Mouse (Mus musculus) limb, embryonic 13.5 days (tissue): ENCODE measurements around the gene Kcna10. TPM values are rescaled to one million over a fixed set of nuclear protein-coding genes. Genes with fewer than 3 reads are reported as not detected.

ENCODE experiments used
- ATAC-seq: fragments of 200-750 bp; cut with Nextera tagmentation; 2 replicates; pipeline ENCODE4 v1.8.0; 2017; ENCODE audit warnings: low read depth, moderate number of reproducible peaks, moderate TSS enrichment; ENCODE audit not compliant: low FRiP score
- H3K27ac ChIP-seq: fragments of 300-500 bp; sonication (generic); 2 replicates; pipeline ENCODE4 v1.5.1; 2015; ENCODE audit warnings: inconsistent platforms, mild to moderate bottlenecking, moderate library complexity
- H3K27me3 ChIP-seq: fragments of 300-500 bp; sonication (generic); 2 replicates; pipeline ENCODE4 v1.6.1; 2015; ENCODE audit warnings: mild to moderate bottlenecking, inconsistent platforms
- H3K36me3 ChIP-seq: fragments of 300-500 bp; sonication (generic); 2 replicates; pipeline ENCODE4 v1.6.1; 2015; ENCODE audit warnings: inconsistent platforms, mild to moderate bottlenecking, moderate library complexity
- H3K4me1 ChIP-seq: fragments of 300-500 bp; sonication (generic); 2 replicates; pipeline ENCODE4 v1.6.1; 2015; ENCODE audit warnings: inconsistent platforms
- H3K4me2 ChIP-seq: fragments of 300-500 bp; sonication (generic); replicated peaks from 2 replicates; pipeline ENCODE4 v1.6.1; 2015; ENCODE audit warnings: inconsistent platforms, mild to moderate bottlenecking, moderate library complexity
- H3K4me3 ChIP-seq: fragments of 300-500 bp; sonication (generic); 2 replicates; pipeline ENCODE4 v1.5.1; 2015; ENCODE audit warnings: moderate library complexity, mild to moderate bottlenecking, inconsistent platforms
- H3K9ac ChIP-seq: fragments of 300-500 bp; sonication (generic); 2 replicates; pipeline ENCODE4 v1.6.1; 2015; ENCODE audit warnings: mild to moderate bottlenecking, inconsistent platforms
- H3K9me3 ChIP-seq: fragments of 300-500 bp; sonication (generic); 2 replicates; pipeline ENCODE4 v1.6.1; 2016; ENCODE audit warnings: inconsistent platforms
- WGBS: fragments of 180-500 bp; shearing (Covaris S2); methylation state at CpG from one replicate; pipeline ENCODE4 v1.1.7; 2015; 5-methylcytosine and 5-hydroxymethylcytosine counted together
- polyA plus RNA-seq: library from polyadenylated mRNA; unstranded; fragments of >200 nt; fragmentation: Nextera tagmentation; extraction: Ambion mirVana; gene quantifications from 2 replicates; pipeline ENCODE4 v1.2.1, GENCODE M21; 2015

Gene Kcna10
- polyA plus RNA-seq = not detected in 2 replicates

DNA sequence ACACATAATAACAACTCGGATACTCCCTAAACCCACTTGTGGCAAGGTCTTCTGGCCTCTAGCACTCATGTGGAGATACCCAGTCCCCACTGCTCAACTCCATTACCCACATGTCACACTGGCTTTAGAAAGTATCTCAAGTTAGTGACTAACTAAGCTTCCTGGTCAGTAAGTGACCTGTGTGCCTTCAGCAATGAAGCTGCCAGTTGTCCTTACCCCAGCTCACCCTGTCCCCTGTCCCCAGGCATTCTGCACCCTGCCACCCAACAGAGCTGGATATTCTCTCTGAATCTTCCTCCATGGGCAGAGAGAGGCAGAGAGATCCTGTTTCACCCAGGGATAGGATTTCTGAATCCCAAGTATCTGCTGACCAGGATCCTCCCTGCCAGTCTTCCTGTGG lies at the start of gene Kcna10:
Gene Kcna10, plus strand, starts transcription at position 301 of the 400 bp plus-strand sequence.
- no peak for ATAC-seq
- Histone ChIP-seq H3K9ac (no peak within 1 kb of the TSS), H3K36me3 (no peaks in the 10 kb centered on the region), H3K4me3 (no peak within 1 kb of the TSS), H3K4me1 (no peaks in the 10 kb centered on the region), H3K4me2 (no peak within 1 kb of the TSS), H3K27me3 (no peaks in the 10 kb centered on the region), H3K27ac (no peak within 1 kb of the TSS), H3K9me3 (no peaks in the 10 kb centered on the region)
- 83% methylated on average over 1 of the region's 1 CpGs for WGBS

DNA sequence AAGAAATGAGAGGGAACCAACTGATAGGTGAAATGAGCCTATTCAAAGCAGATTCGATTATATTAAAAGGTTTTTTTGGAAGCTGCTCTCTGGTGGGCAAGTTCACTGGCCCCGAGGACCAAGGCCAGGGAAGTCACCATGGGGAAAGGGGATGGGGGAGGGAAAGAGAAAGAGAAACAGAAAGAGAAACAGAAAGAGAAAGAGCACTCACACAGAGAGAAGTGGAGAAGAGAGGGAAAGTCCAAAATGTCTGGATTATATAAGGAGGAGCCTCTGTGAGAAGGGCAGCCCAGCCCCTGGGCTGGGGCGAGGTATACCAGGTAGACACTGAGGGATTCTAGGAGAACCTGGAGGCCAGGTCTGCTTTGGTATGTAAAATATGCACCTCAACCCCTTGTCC lies 48.4 kb upstream of the Kcna10 start:
- 83% methylated on average over 3 of the region's 3 CpGs for WGBS
- Histone ChIP-seq H3K27me3 (no peaks in the 10 kb centered on the region), H3K4me2 (no peak overlapping the region), H3K9me3 (no peaks in the 10 kb centered on the region), H3K27ac (no peak overlapping the region), H3K9ac (no peak overlapping the region), H3K36me3 (no peaks in the 10 kb centered on the region), H3K4me1 (peaks cover 5% of the 10 kb centered on the region; the same call in 1 of the 2 replicates), H3K4me3 (no peak overlapping the region)
- ATAC-seq = no peak

- Histone ChIP-seq H3K4me3 (no peak overlapping the region), H3K27me3 (no peaks in the 10 kb centered on the region), H3K4me1 (no peaks in the 10 kb centered on the region), H3K9ac (no peak overlapping the region), H3K4me2 (no peak overlapping the region), H3K36me3 (no peaks in the 10 kb centered on the region), H3K9me3 (no peaks in the 10 kb centered on the region), H3K27ac (no peak overlapping the region)
- 72% methylated on average over 7 of the region's 7 CpGs for WGBS
- no peak for ATAC-seq
These were observed 35.7 kb upstream of the Kcna10 start for GRCm38 (mm10) chr3:107147126-107147525.

- H3K4me1 ChIP-seq = no peaks in the 10 kb centered on the region
- H3K27me3 ChIP-seq = no peaks in the 10 kb centered on the region
- no peak overlapping the region for H3K4me2 ChIP-seq
- no peak for ATAC-seq
- H3K36me3 ChIP-seq = no peaks in the 10 kb centered on the region
- H3K9ac ChIP-seq = no peak overlapping the region
- no peak overlapping the region for H3K4me3 ChIP-seq
- no peak overlapping the region for H3K27ac ChIP-seq
- 73% methylated on average over 3 of the region's 3 CpGs for WGBS
- no peaks in the 10 kb centered on the region for H3K9me3 ChIP-seq
These were observed 33.9 kb upstream of the Kcna10 start for GRCm38 (mm10) chr3:107149006-107149405.

- no peak for ATAC-seq
- no peaks in the 10 kb centered on the region for H3K36me3 ChIP-seq
- 45% methylated on average over 3 of the region's 3 CpGs for WGBS
These were observed 32.4 kb upstream of the Kcna10 start for GRCm38 (mm10) chr3:107150469-107150868.

DNA sequence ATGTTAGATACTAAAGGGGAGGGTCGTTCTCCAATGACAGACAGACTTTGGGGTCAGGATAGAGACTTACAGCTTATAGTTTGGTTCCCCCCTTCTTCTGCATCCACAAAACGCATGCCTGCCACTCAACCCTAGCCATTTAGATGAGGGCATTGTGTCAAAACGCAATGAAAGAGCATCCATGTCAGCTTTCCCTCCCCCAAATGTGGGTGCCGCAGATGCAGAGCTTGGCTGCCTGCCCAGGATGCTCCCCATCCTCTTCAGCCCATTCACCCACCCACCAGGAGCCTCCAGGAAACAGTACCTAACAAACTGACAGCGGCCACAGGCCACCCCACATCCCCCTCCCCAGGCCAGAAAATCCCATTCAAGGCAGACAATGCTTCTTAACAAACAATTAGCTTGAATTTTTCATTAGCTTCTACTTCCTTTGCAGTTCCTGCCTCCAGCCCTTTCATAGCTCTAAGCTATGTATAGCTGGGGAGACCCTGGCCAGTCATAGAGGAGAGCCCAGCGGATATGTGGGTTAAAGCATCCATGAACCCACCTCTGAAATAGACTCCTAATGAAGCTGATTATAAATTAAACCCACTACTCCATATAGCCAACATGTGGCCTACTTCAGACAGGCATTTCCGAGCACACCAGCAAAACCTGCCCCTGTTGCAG lies 31.9 kb upstream of the Kcna10 start:
- no peak for ATAC-seq
- H3K9me3 ChIP-seq = no peaks in the 10 kb centered on the region
- no peaks in the 10 kb centered on the region for H3K4me1 ChIP-seq
- H3K9ac ChIP-seq = no peak overlapping the region
- WGBS = 61% methylated on average over 7 of the region's 7 CpGs
- no peak overlapping the region for H3K27ac ChIP-seq
- H3K27me3 ChIP-seq = no peaks in the 10 kb centered on the region
- no peak overlapping the region for H3K4me2 ChIP-seq
- no peak overlapping the region for H3K4me3 ChIP-seq
- H3K36me3 ChIP-seq = no peaks in the 10 kb centered on the region

More at GRCm38 (mm10) chr3:107150469-107150868, 32.4 kb upstream of the Kcna10 start:
- no peak overlapping the region for H3K4me3 ChIP-seq
- H3K9ac ChIP-seq = no peak overlapping the region
- H3K4me1 ChIP-seq = no peaks in the 10 kb centered on the region
- H3K4me2 ChIP-seq = no peak overlapping the region
- no peak overlapping the region for H3K27ac ChIP-seq
- H3K27me3 ChIP-seq = no peaks in the 10 kb centered on the region
- no peaks in the 10 kb centered on the region for H3K9me3 ChIP-seq

DNA sequence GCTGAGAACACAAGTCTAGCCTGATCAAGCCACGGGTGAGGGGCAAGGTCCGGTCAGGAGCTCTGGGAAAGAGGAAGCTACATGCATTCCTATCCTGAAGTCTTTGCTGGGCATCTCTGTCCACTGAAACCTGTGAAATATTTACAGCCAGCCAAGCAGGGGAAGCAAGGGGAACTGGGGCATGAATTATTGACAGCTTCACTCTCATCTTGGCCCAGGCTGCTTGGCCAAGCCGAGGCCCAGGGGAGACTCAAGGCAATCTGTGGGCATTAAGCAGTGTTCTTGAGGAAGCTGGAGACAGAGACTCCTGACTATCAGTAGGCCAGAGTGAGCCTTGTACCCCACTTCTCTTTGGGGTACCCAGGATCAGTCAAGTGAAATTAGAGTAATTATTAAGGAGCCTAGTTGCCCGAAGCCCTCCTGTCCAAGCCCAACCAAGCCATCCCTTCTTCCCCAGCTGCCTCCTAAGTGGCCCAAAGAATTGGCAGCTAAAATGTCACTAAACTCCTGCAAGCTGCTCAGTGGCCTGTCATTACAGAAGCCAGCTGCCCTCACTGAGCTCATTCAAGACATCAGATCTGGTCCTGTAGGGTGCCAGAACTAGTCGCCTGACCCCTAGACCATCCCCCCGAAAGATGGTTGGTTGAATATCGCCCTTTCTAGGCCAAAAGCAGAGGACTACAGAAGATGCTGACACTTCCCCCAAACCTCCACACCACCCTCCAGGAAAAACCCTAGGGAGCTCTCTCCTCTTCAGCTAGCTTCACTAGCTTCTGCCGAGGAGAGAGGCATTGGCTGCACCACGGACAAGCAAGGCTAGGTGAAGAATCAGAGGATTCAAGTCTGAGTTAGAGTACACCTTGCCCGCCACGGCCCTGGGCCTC lies 28.8 kb upstream of the Kcna10 start:
- H3K4me3 ChIP-seq = no peak overlapping the region
- H3K27me3 ChIP-seq = peaks cover 11% of the 10 kb centered on the region
- no peak overlapping the region for H3K9ac ChIP-seq
- H3K4me2 ChIP-seq = no peak overlapping the region
- 84% methylated on average over 11 of the region's 11 CpGs for WGBS
- H3K27ac ChIP-seq = no peak overlapping the region
- no peaks in the 10 kb centered on the region for H3K9me3 ChIP-seq
- no peaks in the 10 kb centered on the region for H3K36me3 ChIP-seq
- no peak for ATAC-seq
- no peaks in the 10 kb centered on the region for H3K4me1 ChIP-seq

GRCm38 (mm10) chr3:107158856-107159255 lies 24.0 kb upstream of the Kcna10 start:
- Histone ChIP-seq H3K9me3 (no peaks in the 10 kb centered on the region), H3K36me3 (no peaks in the 10 kb centered on the region), H3K27me3 (peaks cover 30% of the 10 kb centered on the region), H3K9ac (no peak overlapping the region), H3K4me1 (peaks cover 5% of the 10 kb centered on the region; the same call in 1 of the 2 replicates), H3K4me3 (no peak overlapping the region), H3K4me2 (no peak overlapping the region), H3K27ac (no peak overlapping the region)
- no peak for ATAC-seq
- WGBS = 90% methylated on average over 7 of the region's 7 CpGs

DNA sequence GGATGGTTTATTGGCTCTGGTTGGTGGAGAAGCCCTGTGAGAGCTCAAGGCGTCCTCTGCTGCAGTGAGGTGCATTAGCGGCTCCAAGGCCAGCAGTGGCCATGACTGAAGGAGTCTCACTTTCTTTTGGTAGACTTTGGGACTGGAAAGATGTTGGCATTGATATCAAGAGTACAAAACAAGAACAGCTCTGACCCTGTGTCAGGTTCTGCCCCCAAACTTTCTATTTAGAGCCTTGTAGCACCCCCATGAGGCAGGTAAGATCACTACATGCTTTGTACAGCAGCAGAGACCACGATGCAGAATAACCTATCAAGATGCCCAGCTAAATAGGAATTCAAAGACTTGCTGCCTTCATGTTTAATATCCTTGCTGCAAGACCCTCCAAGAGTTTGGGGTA lies 23.4 kb upstream of the Kcna10 start:
- H3K36me3 ChIP-seq = no peaks in the 10 kb centered on the region
- H3K9ac ChIP-seq = 0 out of 2 replicates have a peak overlapping the region, but pooled peaks have one; percentile 48
- no peak overlapping the region for H3K27ac ChIP-seq
- peak overlapping the region; percentile 51 for H3K4me2 ChIP-seq
- peaks cover 5% of the 10 kb centered on the region; the same call in 1 of the 2 replicates for H3K4me1 ChIP-seq
- WGBS = 63% methylated on average over 3 of the region's 3 CpGs
- H3K9me3 ChIP-seq = no peaks in the 10 kb centered on the region
- peaks cover 30% of the 10 kb centered on the region for H3K27me3 ChIP-seq
- H3K4me3 ChIP-seq = no peak overlapping the region
- no peak for ATAC-seq

DNA sequence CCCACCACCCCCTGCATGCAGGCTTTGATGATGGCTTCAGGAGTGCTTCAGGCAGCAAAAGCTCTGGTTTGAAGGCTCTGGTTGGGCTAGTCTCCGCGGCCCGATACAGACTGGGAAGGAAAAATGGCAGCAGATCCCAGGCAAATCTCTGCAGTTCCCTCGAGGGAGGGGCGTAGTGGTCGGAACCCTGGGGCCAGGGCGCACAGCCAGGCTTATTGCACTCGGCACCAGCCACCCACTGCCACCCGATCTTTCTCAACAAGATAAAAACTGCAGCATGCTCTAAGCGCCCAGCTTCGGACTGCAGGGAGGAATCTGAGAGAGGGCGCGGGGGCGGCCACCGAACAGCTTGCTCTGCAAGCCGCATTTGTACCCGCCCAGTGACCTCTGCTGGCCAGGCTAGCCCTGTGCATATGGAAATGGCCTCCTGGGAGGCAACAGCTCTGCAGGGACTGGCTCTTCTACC lies 23.0 kb upstream of the Kcna10 start:
- no peak for ATAC-seq
- Histone ChIP-seq H3K9me3 (no peaks in the 10 kb centered on the region), H3K9ac (peak overlapping the region; percentile 48; the same call in 1 of the 2 replicates), H3K27ac (no peak overlapping the region), H3K27me3 (peaks cover 30% of the 10 kb centered on the region), H3K4me1 (peaks cover 5% of the 10 kb centered on the region; the same call in 1 of the 2 replicates), H3K36me3 (no peaks in the 10 kb centered on the region), H3K4me2 (peak overlapping the region; percentile 51), H3K4me3 (peak overlapping the region; percentile 25)
- WGBS = 2% methylated on average over 17 of the region's 17 CpGs

DNA sequence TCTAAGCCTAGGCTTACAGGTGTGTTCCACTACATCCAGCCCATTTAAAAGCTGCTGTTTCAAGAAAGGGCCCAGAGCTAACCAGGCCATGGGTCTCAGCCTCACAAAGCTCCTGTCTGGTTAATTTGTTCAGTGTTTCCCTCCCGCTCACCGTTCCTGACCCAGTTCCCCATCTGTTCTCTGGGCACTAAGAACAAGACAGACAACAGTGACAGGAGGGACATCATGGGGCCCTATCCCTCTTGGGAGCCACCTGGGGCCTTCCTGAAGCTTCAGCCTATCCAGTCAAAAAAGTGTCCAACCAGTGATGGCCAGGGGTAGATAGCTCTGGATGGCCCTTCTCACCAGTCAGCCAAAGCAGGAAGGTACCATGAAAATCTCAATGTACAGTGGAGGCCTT lies 20.1 kb upstream of the Kcna10 start:
- H3K4me3 ChIP-seq = no peak overlapping the region
- H3K9me3 ChIP-seq = no peaks in the 10 kb centered on the region
- no peak for ATAC-seq
- peaks cover 30% of the 10 kb centered on the region for H3K27me3 ChIP-seq
- no peak overlapping the region for H3K4me2 ChIP-seq
- H3K9ac ChIP-seq = no peak overlapping the region
- no peak overlapping the region for H3K27ac ChIP-seq
- 90% methylated on average over 2 of the region's 2 CpGs for WGBS
- H3K4me1 ChIP-seq = peaks cover 5% of the 10 kb centered on the region; the same call in 1 of the 2 replicates
- H3K36me3 ChIP-seq = no peaks in the 10 kb centered on the region

GRCm38 (mm10) chr3:107169552-107169951 lies 13.3 kb upstream of the Kcna10 start:
- H3K9ac ChIP-seq = no peak overlapping the region
- H3K4me1 ChIP-seq = no peaks in the 10 kb centered on the region
- H3K4me3 ChIP-seq = no peak overlapping the region
- H3K4me2 ChIP-seq = no peak overlapping the region
- H3K27me3 ChIP-seq = no peaks in the 10 kb centered on the region
- H3K36me3 ChIP-seq = no peaks in the 10 kb centered on the region
- H3K27ac ChIP-seq = no peak overlapping the region
- WGBS = 63% methylated on average over 2 of the region's 2 CpGs
- no peaks in the 10 kb centered on the region for H3K9me3 ChIP-seq
- ATAC-seq = no peak
